In genomic region chr7:110854927-110855546, GRCm38 (mm10) we compare ENCODE assay signal across 17 mouse cellular contexts. TPM values are rescaled to one million over a fixed set of nuclear protein-coding genes. Genes with fewer than 3 reads are reported as not detected.
DNase-seq lines count a peak whose midpoint lies in the region; ATAC-seq and TF ChIP-seq lines count a peak whose summit lies in the region.
"Had no signal": no experiment of that assay in that cellular context is flagged by ENCODE, and none has a peak within 500 bp of the region (broad histone marks: within the 10 kb centered on the region; RNA-seq: fewer than 3 reads in every experiment).

No protein-coding gene starts in this region.

- no peak overlapping the region for H3K4me2 ChIP-seq in midbrain, embryonic 14.5 days (ENCODE audit: low read length)
- H3K4me2 ChIP-seq in midbrain, embryonic 15.5 days = no peak overlapping the region
- H3K4me2 ChIP-seq: embryonic facial prominence, embryonic 12.5 days; forebrain, embryonic 12.5 days; limb, embryonic 12.5 days had no signal

- H3K27me3 ChIP-seq in midbrain, embryonic 14.5 days (ENCODE audit: control insufficient read depth, insufficient read depth, low read length) = no peaks in the 10 kb centered on the region
- H3K27me3 ChIP-seq in midbrain, embryonic 15.5 days (replicated peaks) = no peaks in the 10 kb centered on the region
- H3K27me3 ChIP-seq: embryonic facial prominence, embryonic 12.5 days; forebrain, embryonic 12.5 days; limb, embryonic 12.5 days; Patski had no signal

- intact Hi-C loops in gastrocnemius, adult 2 months (cut with DNase I) = loop anchor here (5.0 kb wide), 1 partner anchor 72 kb away; no protein-coding TSS in a partner anchor
- intact Hi-C loops in gastrocnemius, postnatal 14 days (cut with DNase I; ENCODE audit: low total_unique reads) = no loop called here

- no peaks in the 10 kb centered on the region for H3K4me1 ChIP-seq in midbrain, embryonic 14.5 days (ENCODE audit: control insufficient read depth, insufficient read depth, low read length)
- H3K4me1 ChIP-seq in midbrain, embryonic 15.5 days = no peaks in the 10 kb centered on the region
- H3K4me1 ChIP-seq: forebrain, embryonic 12.5 days had no signal

- 84% methylated on average over 8 of the region's 8 CpGs for whole genome bisulfite sequencing in midbrain, embryonic 14.5 days
- WGBS in midbrain, embryonic 15.5 days = 75% methylated on average over 8 of the region's 8 CpGs

- TF ChIP-seq CTCF in gastrocnemius, adult 2 months (IDR thresholded peaks at IDR 0.05) = no peak

- H3K4me3 ChIP-seq in gastrocnemius, adult 2 months = no peak overlapping the region
- H3K4me3 ChIP-seq in midbrain, embryonic 14.5 days (replicated peaks; ENCODE audit: low read depth, low read length) = no peak overlapping the region
- H3K4me3 ChIP-seq in midbrain, embryonic 15.5 days = no peak overlapping the region
- H3K4me3 ChIP-seq: embryonic facial prominence, embryonic 12.5 days; forebrain, embryonic 12.5 days; hindbrain, embryonic 10.5 days; limb, embryonic 12.5 days had no signal

- no peak overlapping the region for H3K27ac ChIP-seq in gastrocnemius, adult 2 months
- no peak overlapping the region for H3K27ac ChIP-seq in midbrain, embryonic 14.5 days (replicated peaks; ENCODE audit: low read depth, low read length)
- H3K27ac ChIP-seq in midbrain, embryonic 15.5 days = no peak overlapping the region
- H3K27ac ChIP-seq: forebrain, embryonic 12.5 days; hindbrain, embryonic 10.5 days; limb, embryonic 12.5 days; stomach, postnatal 0 days had no signal

- no peak for ATAC-seq in midbrain, embryonic 14.5 days (ENCODE audit: low FRiP score, low TSS enrichment)
- no peak for ATAC-seq in midbrain, embryonic 15.5 days (replicated peaks)
- ATAC-seq: Patski had no signal

- no peaks in the 10 kb centered on the region for H3K36me3 ChIP-seq in midbrain, embryonic 14.5 days (ENCODE audit: control insufficient read depth, insufficient read depth, low read length)
- H3K36me3 ChIP-seq in midbrain, embryonic 15.5 days (replicated peaks) = no peaks in the 10 kb centered on the region
- H3K36me3 ChIP-seq: embryonic facial prominence, embryonic 12.5 days; forebrain, embryonic 12.5 days; hindbrain, embryonic 10.5 days; limb, embryonic 12.5 days had no signal

- no peak overlapping the region for H3K9ac ChIP-seq in midbrain, embryonic 14.5 days (replicated peaks; ENCODE audit: low read length)
- no peak overlapping the region for H3K9ac ChIP-seq in midbrain, embryonic 15.5 days
- H3K9ac ChIP-seq: embryonic facial prominence, embryonic 12.5 days; forebrain, embryonic 12.5 days; limb, embryonic 12.5 days had no signal

- H3K9me3 ChIP-seq in midbrain, embryonic 14.5 days (ENCODE audit: control insufficient read depth, low read length) = no peaks in the 10 kb centered on the region
- H3K9me3 ChIP-seq in midbrain, embryonic 15.5 days = no peaks in the 10 kb centered on the region
- H3K9me3 ChIP-seq: embryonic facial prominence, embryonic 12.5 days; forebrain, embryonic 12.5 days; hindbrain, embryonic 10.5 days; limb, embryonic 12.5 days had no signal

- DNase-seq in gastrocnemius, adult 2 months = peak; percentile 59
- DNase-seq in gastrocnemius, postnatal 14 days = no peak
- DNase-seq in layer of hippocampus, adult 11-12 months (ENCODE audit: low spot score) = peak; percentile 34
- DNase-seq in layer of hippocampus, postnatal 25 days (ENCODE audit: extremely low spot score in 1 of 2, low spot score in 1 of 2) = no peak
- peak; percentile 19 for DNase-seq in midbrain, embryonic 14.5 days
- DNase-seq in skeletal muscle tissue, adult 2 months (ENCODE audit: low read depth, low spot score) = peak; percentile 42
- DNase-seq: kidney, adult 11 months; lung, postnatal 4 days had no signal

RNA-seq across cellular contexts. Expression of gene Lyve1, which starts 8.0 kb away (rescaled TPM):
- total RNA-seq in gastrocnemius, adult 2 months (2021) = 1 to 10 TPM; 5.7 to 9.6 TPM
- 10 to 100 TPM; 10.4 to 11.9 TPM for total RNA-seq in gastrocnemius, postnatal 14 days (2021)
- total RNA-seq in layer of hippocampus, postnatal 25 days (2021) = 1 to 10 TPM in 1 of 2 experiments, under 1 TPM in 1; 0.85 to 1.5 TPM
- polyA plus RNA-seq in midbrain, embryonic 14.5 days (2014; fragmentation: Nextera tagmentation; extraction: Ambion mirVana) = 4.7 TPM in 1 of 2 replicates, not detected in the other
- 6.9 and 7.0 TPM in 2 replicates for polyA plus RNA-seq in midbrain, embryonic 15.5 days (2015; fragmentation: Nextera tagmentation; extraction: Ambion mirVana)
- total RNA-seq: monocyte, adult 5-6 weeks; neutrophil, adult 5-6 weeks had no signal
- polyA plus RNA-seq: Patski had no signal

RNA-seq across cellular contexts. Expression of gene Rnf141, which starts 10.8 kb away (rescaled TPM):
- 10 to 100 TPM; 20.1 to 21.4 TPM for total RNA-seq in gastrocnemius, adult 2 months (2021)
- 10 to 100 TPM; 12.7 to 13.7 TPM for total RNA-seq in gastrocnemius, postnatal 14 days (2021)
- total RNA-seq in layer of hippocampus, postnatal 25 days (2021) = 10 to 100 TPM; 74.9 to 81.6 TPM
- polyA plus RNA-seq in midbrain, embryonic 14.5 days (2014; fragmentation: Nextera tagmentation; extraction: Ambion mirVana) = 24.0 and 38.3 TPM in 2 replicates
- 30.7 and 35.5 TPM in 2 replicates for polyA plus RNA-seq in midbrain, embryonic 15.5 days (2015; fragmentation: Nextera tagmentation; extraction: Ambion mirVana)

Comparison
In these comparisons a context has a peak if more than half of its experiments do, and no peak if none do; other contexts are left out.
1. DNase-seq: peak in gastrocnemius, adult 2 months (single experiment), layer of hippocampus, adult 11-12 months (single experiment), midbrain, embryonic 14.5 days (single experiment) and skeletal muscle tissue, adult 2 months (single experiment); none in gastrocnemius, postnatal 14 days (single experiment) and layer of hippocampus, postnatal 25 days (0 of 2).